Mouse (Mus musculus) ZHBTc4 (cell line): ENCODE measurements around the gene Gimap4.
A peak's percentile ranks its signal among the peaks of the same experiment; 100 is the strongest.

Experiments
- DNase-seq: peaks from one replicate; pipeline ENCODE4 v3.0.0-alpha.2; 2011; ENCODE audit warnings: low read depth, low spot score

Gimap4 gene

GRCm38 (mm10) chr6:48684319-48684718, at the start of gene Gimap4:
Gene Gimap4 (plus strand): TSS chr6:48684549.
- no peak for DNase-seq

GRCm38 (mm10) chr6:48635105-48635504, 49.2 kb upstream of the Gimap4 start:
- DNase-seq = no peak

GRCm38 (mm10) chr6:48636515-48636914, 47.8 kb upstream of the Gimap4 start:
- DNase-seq = no peak

- no peak for DNase-seq
These were observed 46.4 kb upstream of the Gimap4 start for GRCm38 (mm10) chr6:48637811-48638500.

- DNase-seq = no peak
These were observed 45.8 kb upstream of the Gimap4 start for GRCm38 (mm10) chr6:48638553-48638952.

GRCm38 (mm10) chr6:48641391-48641790, 43.0 kb upstream of the Gimap4 start:
- DNase-seq = no peak

- DNase-seq = peak; percentile 85
These were observed 41.5 kb upstream of the Gimap4 start for GRCm38 (mm10) chr6:48642764-48643292.

GRCm38 (mm10) chr6:48645660-48646308, 38.6 kb upstream of the Gimap4 start:
- DNase-seq = peak; percentile 77

- no peak for DNase-seq
These were observed 38.0 kb upstream of the Gimap4 start for GRCm38 (mm10) chr6:48646309-48646690.

- DNase-seq = peak; percentile 62
These were observed 37.4 kb upstream of the Gimap4 start, which contains the start of gene Gimap8 for GRCm38 (mm10) chr6:48646995-48647394. Gene Gimap8 (plus strand): TSS chr6:48647234.

- no peak for DNase-seq
These were observed 36.7 kb upstream of the Gimap4 start for GRCm38 (mm10) chr6:48647611-48648010.

GRCm38 (mm10) chr6:48648779-48649178, 35.6 kb upstream of the Gimap4 start:
- no peak for DNase-seq

GRCm38 (mm10) chr6:48650041-48650440, 34.3 kb upstream of the Gimap4 start:
- no peak for DNase-seq

- no peak for DNase-seq
These were observed 25.6 kb upstream of the Gimap4 start for GRCm38 (mm10) chr6:48658721-48659120.

- DNase-seq = no peak
These were observed 19.6 kb upstream of the Gimap4 start for GRCm38 (mm10) chr6:48664750-48665149.

- DNase-seq = no peak
These were observed 18.9 kb upstream of the Gimap4 start for GRCm38 (mm10) chr6:48665471-48665870.

GRCm38 (mm10) chr6:48666159-48666586, 18.2 kb upstream of the Gimap4 start:
- DNase-seq = no peak

- no peak for DNase-seq
These were observed 16.3 kb upstream of the Gimap4 start for GRCm38 (mm10) chr6:48668022-48668421.

- no peak for DNase-seq
These were observed 14.8 kb upstream of the Gimap4 start for GRCm38 (mm10) chr6:48669446-48669969.

GRCm38 (mm10) chr6:48674291-48675058, 9.9 kb upstream of the Gimap4 start:
- peak; percentile 42 for DNase-seq

- no peak for DNase-seq
These were observed 8.9 kb upstream of the Gimap4 start for GRCm38 (mm10) chr6:48675400-48675930.
